Mouse (Mus musculus) liver, postnatal 0 days (tissue): ENCODE measurements around the gene Psmb6.

Experiments
- CTCF ChIP-seq: sonication (generic); IDR thresholded peaks from 2 replicates; pipeline ENCODE4 v1.5.1; 2016; ENCODE audit warnings: antibody characterized with exemption, low read depth
- EP300 ChIP-seq: IDR thresholded peaks from 2 replicates; pipeline ENCODE4 v1.6.1; 2016; ENCODE audit warnings: antibody characterized with exemption, low read depth, mild to moderate bottlenecking

DNA sequence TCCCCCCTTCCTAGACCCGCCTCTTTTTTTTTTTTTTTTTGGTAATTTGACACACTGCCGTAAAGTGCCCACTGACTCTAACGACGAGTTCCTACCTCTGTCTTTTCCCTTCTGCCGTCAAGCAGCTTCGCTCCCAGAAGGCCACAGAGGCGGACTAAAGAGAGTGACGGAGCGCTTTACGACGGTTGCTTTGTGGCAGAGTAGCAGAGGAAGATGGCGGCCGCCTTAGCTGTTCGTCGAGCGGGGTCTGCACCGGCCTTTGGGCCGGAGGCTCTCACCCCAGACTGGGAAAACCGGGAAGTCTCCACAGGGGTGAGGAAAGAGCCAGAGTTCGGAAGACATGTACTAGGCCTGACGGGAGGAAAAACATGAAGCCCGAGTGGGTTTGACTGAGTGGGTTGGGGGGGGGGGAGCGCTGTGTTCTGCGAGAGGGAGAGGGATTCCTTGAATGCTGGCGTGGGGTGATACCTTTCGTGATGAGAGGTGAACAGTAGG is at the start of gene Psmb6:
- TF ChIP-seq CTCF (no peak), EP300 (peak; percentile 66)
